Mouse (Mus musculus) intestine, embryonic 14.5 days (tissue): ENCODE data around the gene Rnf183. TPM values are rescaled to one million over a fixed set of nuclear protein-coding genes. Genes with fewer than 3 reads are reported as not detected.

Experiments
- ATAC-seq: fragments of 200-750 bp; cut with Nextera tagmentation; replicated peaks from 2 replicates; pipeline ENCODE4 v1.8.0; 2017; ENCODE audit warnings: low read depth, moderate number of reproducible peaks, moderate TSS enrichment, moderate library complexity; ENCODE audit not compliant: low FRiP score, low TSS enrichment
- DNase-seq: peaks from one replicate; pipeline ENCODE4 v3.0.0-alpha.2; 2018; ENCODE audit warnings: low spot score
- H3K27ac ChIP-seq: fragments of 300-500 bp; sonication (generic); 2 replicates; pipeline ENCODE4 v1.5.1; 2014; ENCODE audit warnings: low read depth, mild to moderate bottlenecking, control low read depth
- H3K27me3 ChIP-seq: fragments of 300-500 bp; sonication (generic); replicated peaks from 2 replicates; pipeline ENCODE4 v1.6.1; 2014; ENCODE audit warnings: low read length, control low read depth; ENCODE audit not compliant: control insufficient read depth, insufficient read depth
- H3K36me3 ChIP-seq: fragments of 300-500 bp; sonication (generic); 2 replicates; pipeline ENCODE4 v1.6.1; 2014; ENCODE audit warnings: low read length, control low read depth; ENCODE audit not compliant: control insufficient read depth, insufficient read depth
- H3K4me1 ChIP-seq: fragments of 300-500 bp; sonication (generic); replicated peaks from 2 replicates; pipeline ENCODE4 v1.6.1; 2014; ENCODE audit warnings: low read length, control low read depth, mixed read lengths; ENCODE audit not compliant: control insufficient read depth, insufficient read depth
- H3K4me2 ChIP-seq: fragments of 300-500 bp; sonication (generic); 2 replicates; pipeline ENCODE4 v1.6.1; 2014; ENCODE audit warnings: low read length
- H3K4me3 ChIP-seq: fragments of 300-500 bp; sonication (generic); 2 replicates; pipeline ENCODE4 v1.5.1; 2014; ENCODE audit warnings: low read depth, low read length, control low read depth, mixed read lengths
- H3K9ac ChIP-seq: fragments of 300-500 bp; sonication (generic); 2 replicates; pipeline ENCODE4 v1.6.1; 2014; ENCODE audit warnings: mild to moderate bottlenecking, low read length
- H3K9me3 ChIP-seq: fragments of 300-500 bp; sonication (generic); 2 replicates; pipeline ENCODE4 v1.6.1; 2016; ENCODE audit warnings: low read length, control low read depth; ENCODE audit not compliant: control insufficient read depth
- WGBS: fragments of 180-500 bp; shearing (Covaris S2); extraction: QIAGEN DNeasy Blood & Tissue Kit; methylation state at CpG from one replicate; pipeline ENCODE4 v1.1.7; 2014; 5-methylcytosine and 5-hydroxymethylcytosine counted together
- polyA plus RNA-seq: library from polyadenylated mRNA; unstranded; fragments of >200 nt; fragmentation: Nextera tagmentation; extraction: Ambion mirVana; gene quantifications from 2 replicates; pipeline ENCODE4 v1.2.1, GENCODE M21; 2014

Gene Rnf183
- polyA plus RNA-seq, 1 experiment from 2014 or later: not detected

- no peaks in the 10 kb centered on the region for H3K9me3 ChIP-seq
- H3K4me2 ChIP-seq: no peak overlapping the region
- H3K4me3 ChIP-seq: no peak overlapping the region
- ATAC-seq: no peak
- H3K27me3 ChIP-seq: no peaks in the 10 kb centered on the region
- 91% methylated on average over 6 of the region's 6 CpGs for WGBS
- H3K27ac ChIP-seq: no peak overlapping the region
- DNase-seq: no peak
- peaks cover 100% of the 10 kb centered on the region for H3K36me3 ChIP-seq
- H3K4me1 ChIP-seq: no peaks in the 10 kb centered on the region
- no peak overlapping the region for H3K9ac ChIP-seq
Observed at GRCm38 (mm10) chr4:62419091-62419490, 16.0 kb downstream of the Rnf183 start.

GRCm38 (mm10) chr4:62418448-62418847, 16.6 kb downstream of the Rnf183 start:
- Histone ChIP-seq H3K9ac (no peak overlapping the region), H3K27ac (no peak overlapping the region), H3K4me2 (no peak overlapping the region), H3K36me3 (peaks cover 100% of the 10 kb centered on the region), H3K27me3 (no peaks in the 10 kb centered on the region), H3K4me3 (no peak overlapping the region), H3K4me1 (no peaks in the 10 kb centered on the region), H3K9me3 (no peaks in the 10 kb centered on the region)
- ATAC-seq (no peak), DNase-seq (no peak)
- 92% methylated on average over 8 of the region's 8 CpGs for WGBS

DNA sequence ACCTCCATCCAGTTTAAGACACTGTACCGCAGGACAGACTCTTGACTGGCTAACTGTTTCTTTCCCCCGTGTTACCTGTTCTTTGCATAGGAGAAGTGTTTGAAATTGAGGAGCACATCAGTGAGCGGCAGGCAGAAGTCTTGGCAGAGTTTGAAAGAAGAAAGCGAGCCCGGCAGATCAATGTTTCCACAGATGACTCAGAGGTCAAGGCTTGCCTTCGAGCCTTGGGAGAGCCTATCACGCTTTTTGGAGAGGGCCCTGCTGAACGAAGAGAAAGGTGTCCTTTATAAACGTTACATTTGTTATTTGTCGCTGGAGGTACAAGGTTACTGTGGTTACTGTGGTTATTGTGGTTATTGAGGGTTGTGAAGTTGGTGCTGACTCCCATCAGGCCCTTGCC, 23.4 kb downstream of the Rnf183 start:
- Histone ChIP-seq H3K4me3 (no peak overlapping the region), H3K9ac (no peak overlapping the region), H3K27ac (no peak overlapping the region), H3K4me1 (peaks cover 9% of the 10 kb centered on the region), H3K9me3 (no peaks in the 10 kb centered on the region), H3K27me3 (no peaks in the 10 kb centered on the region), H3K4me2 (no peak overlapping the region), H3K36me3 (peaks cover 56% of the 10 kb centered on the region)
- no peak for ATAC-seq
- 93% methylated on average over 10 of the region's 10 CpGs for WGBS
- no peak for DNase-seq

- H3K4me3 ChIP-seq: peak overlapping the region; percentile 89; the same call in 1 of the 2 replicates
Observed at GRCm38 (mm10) chr4:62410325-62410724, 24.7 kb downstream of the Rnf183 start.

GRCm38 (mm10) chr4:62409615-62410014, 25.4 kb downstream of the Rnf183 start:
- DNase-seq (no peak), ATAC-seq (no peak)
- H3K9me3 ChIP-seq: no peaks in the 10 kb centered on the region
- WGBS: 34% methylated on average over 6 of the region's 6 CpGs
- peaks cover 9% of the 10 kb centered on the region for H3K4me1 ChIP-seq
- peaks cover 36% of the 10 kb centered on the region for H3K36me3 ChIP-seq
- H3K4me3 ChIP-seq: peak overlapping the region; percentile 89
- H3K9ac ChIP-seq: peak overlapping the region; percentile 87
- no peaks in the 10 kb centered on the region for H3K27me3 ChIP-seq
- peak overlapping the region; percentile 66 for H3K4me2 ChIP-seq
- peak overlapping the region; percentile 88; the same call in 1 of the 2 replicates for H3K27ac ChIP-seq

More at GRCm38 (mm10) chr4:62410325-62410724, 24.7 kb downstream of the Rnf183 start:
- peak overlapping the region; percentile 66 for H3K4me2 ChIP-seq
- no peaks in the 10 kb centered on the region for H3K9me3 ChIP-seq
- 75% methylated on average over 2 of the region's 2 CpGs for WGBS
- H3K9ac ChIP-seq: no peak overlapping the region
- DNase-seq (no peak), ATAC-seq (no peak)
- no peak overlapping the region for H3K27ac ChIP-seq
- H3K27me3 ChIP-seq: no peaks in the 10 kb centered on the region
- H3K4me1 ChIP-seq: peaks cover 9% of the 10 kb centered on the region
- H3K36me3 ChIP-seq: peaks cover 43% of the 10 kb centered on the region

DNA sequence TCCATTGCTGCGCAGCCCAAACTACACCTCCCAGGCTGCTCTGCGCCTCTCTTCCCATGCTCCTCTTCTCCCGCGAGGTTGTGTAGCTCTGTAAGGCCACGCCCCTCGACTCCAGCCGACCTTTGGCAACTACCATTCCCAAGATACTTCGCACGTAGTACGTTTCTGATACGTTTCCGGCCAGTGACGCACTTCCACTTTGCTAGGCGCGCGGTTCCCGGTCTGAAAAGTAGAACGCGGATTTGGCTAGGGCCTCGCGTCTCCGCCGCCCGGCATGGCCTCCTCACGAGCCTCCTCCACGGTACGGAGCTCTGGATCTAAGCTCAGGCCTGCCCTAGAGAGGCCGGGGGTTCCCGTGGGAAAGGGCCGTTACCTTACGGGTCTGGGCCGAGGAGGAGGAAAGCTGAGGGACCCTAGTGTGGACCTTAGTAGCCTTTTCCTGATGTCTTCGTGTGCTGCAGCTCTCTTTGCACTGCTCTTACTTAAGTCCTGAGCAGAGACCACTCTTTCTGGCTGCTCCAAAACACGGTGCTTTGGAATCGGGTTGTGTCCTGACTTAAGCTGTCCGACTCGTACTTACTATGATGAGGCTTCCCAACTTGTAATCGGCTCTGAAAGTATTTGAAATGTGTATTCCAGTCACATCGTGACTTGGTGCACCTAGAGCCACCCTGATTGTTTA, 26.3 kb downstream of the Rnf183 start, which contains the start of the genes Cdc26 and Prpf4:
Gene Cdc26, minus strand, starts transcription at position 42 of the 682 bp plus-strand sequence.
Gene Prpf4, plus strand, starts transcription at position 197 of the 682 bp plus-strand sequence.
- DNase-seq: peak; percentile 94
- WGBS: 1% methylated on average over 39 of the region's 39 CpGs
- ATAC-seq: peak; percentile 98

GRCm38 (mm10) chr4:62407730-62408582, 27.1 kb downstream of the Rnf183 start:
- Histone ChIP-seq H3K4me2 (peak overlapping the region; percentile 63), H3K4me3 (peak overlapping the region; percentile 89), H3K9me3 (no peaks in the 10 kb centered on the region), H3K36me3 (peaks cover 27% of the 10 kb centered on the region), H3K27ac (peak overlapping the region; percentile 88), H3K4me1 (peaks cover 9% of the 10 kb centered on the region), H3K27me3 (no peaks in the 10 kb centered on the region), H3K9ac (peak overlapping the region; percentile 87)
- DNase-seq (peak; percentile 86), ATAC-seq (peak; percentile 6; the same call in 1 of the 2 replicates)
- WGBS: under 1% methylated on average over 35 of the region's 35 CpGs

More for the DNA sequence above, 26.3 kb downstream of the Rnf183 start, which contains the start of the genes Cdc26 and Prpf4:
- Histone ChIP-seq H3K36me3 (peaks cover 35% of the 10 kb centered on the region), H3K27ac (peak within 1 kb of the TSS; percentile 88), H3K9ac (peak within 1 kb of the TSS; percentile 87), H3K4me1 (peaks cover 9% of the 10 kb centered on the region), H3K9me3 (no peaks in the 10 kb centered on the region), H3K4me2 (peak within 1 kb of the TSS; percentile 66), H3K27me3 (no peaks in the 10 kb centered on the region), H3K4me3 (peak within 1 kb of the TSS; percentile 89)

GRCm38 (mm10) chr4:62406133-62406532, 28.9 kb downstream of the Rnf183 start:
- DNase-seq (no peak), ATAC-seq (no peak)
- peaks cover 26% of the 10 kb centered on the region for H3K36me3 ChIP-seq
- no peak overlapping the region for H3K4me3 ChIP-seq
- H3K4me2 ChIP-seq: no peak overlapping the region
- 74% methylated on average over 4 of the region's 4 CpGs for WGBS
- no peaks in the 10 kb centered on the region for H3K9me3 ChIP-seq
- no peaks in the 10 kb centered on the region for H3K27me3 ChIP-seq
- no peak overlapping the region for H3K27ac ChIP-seq
- no peak overlapping the region for H3K9ac ChIP-seq
- H3K4me1 ChIP-seq: peaks cover 9% of the 10 kb centered on the region
